Mouse (Mus musculus): ENCODE results near the gene Rab13. TPM values are rescaled to one million over a fixed set of nuclear protein-coding genes. Genes with fewer than 3 reads are reported as not detected.
"Not testable (repeated sequence)": the region's sequence is repeated elsewhere in the genome, so short reads cannot be mapped to it uniquely, and the experiment has no call there.

The Rab13 gene
- polyA plus RNA-seq, 1 experiment from 2014 or later, result 25.6 TPM

DNA sequence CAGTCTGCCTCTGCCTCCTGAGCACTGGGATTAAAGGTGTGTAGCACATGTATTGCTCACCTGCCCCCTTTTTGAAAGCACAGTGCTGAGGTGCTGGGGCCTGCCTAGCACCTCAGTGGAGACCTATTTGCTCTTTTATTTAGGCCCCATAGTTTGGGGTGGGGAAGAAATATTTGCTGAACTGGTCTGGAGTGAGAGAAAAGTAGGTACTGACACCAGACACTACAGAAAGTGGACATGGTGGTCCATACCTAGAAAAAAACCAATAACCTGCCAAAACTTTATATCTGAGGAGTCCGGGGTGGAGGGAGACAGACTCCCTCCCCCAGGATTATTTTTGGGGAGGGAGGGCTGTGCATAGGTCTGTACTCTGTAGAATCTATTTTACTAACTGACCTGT lies 39.7 kb downstream of the Rab13 start:
- not testable (repeated sequence) for H3K27me3 ChIP-seq; H3K27ac ChIP-seq; H3K9me3 ChIP-seq; H3K9ac ChIP-seq (replicated peaks); ATAC-seq
- 81% methylated on average over 1 of the region's 1 CpGs for WGBS
- Histone ChIP-seq H3K4me2 (replicated peaks) (peak overlapping the region; percentile 92), H3K36me3 (peaks cover 27% of the 10 kb centered on the region), H3K4me3 (replicated peaks) (peak overlapping the region; percentile 87; the same call in 1 of the 2 replicates), H3K4me1 (replicated peaks) (peaks cover 33% of the 10 kb centered on the region)

DNA sequence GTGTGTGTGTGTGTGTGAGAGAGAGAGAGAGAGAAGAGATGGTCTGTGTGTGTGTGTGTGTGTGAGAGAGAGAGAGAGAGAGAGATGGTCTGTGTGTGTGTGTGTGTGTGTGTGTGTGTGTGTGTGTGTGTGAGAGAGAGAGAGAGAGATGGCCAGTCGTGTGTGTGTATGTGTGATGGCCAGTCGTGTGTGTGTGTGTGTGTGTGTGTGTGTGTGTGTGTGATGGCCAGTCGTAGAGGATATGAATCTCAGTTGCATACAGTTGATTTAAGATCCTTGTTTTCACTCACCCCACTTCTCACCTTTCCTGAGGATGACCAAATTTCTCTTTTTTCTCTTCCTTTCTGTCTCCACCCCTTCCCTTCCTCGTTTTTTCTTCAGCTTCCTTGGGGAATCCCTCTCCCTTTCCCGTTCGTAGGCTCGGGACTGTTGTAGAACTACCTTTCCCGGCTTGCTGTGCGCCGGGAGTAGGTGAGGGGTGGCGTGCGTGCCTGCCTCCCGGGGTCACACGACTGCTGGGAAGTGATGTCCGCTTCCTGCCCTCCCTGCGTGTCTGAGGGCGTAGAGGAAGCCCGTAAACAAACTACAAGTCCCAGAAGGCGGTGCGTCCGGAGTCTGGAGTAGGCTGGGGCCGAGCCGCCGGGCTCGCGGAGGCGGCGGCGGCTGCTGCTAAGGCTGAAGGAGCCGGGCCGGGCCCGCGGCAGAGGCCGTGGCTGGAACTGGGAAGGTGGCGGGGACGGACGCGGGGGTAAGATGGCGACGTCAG lies 40.3 kb downstream of the Rab13 start, which contains the start of gene Crtc2:
Gene Crtc2 (plus strand): TSS at position 511 of the 766 bp plus-strand sequence.
- Histone ChIP-seq H3K4me1 (replicated peaks) (peaks cover 28% of the 10 kb centered on the region), H3K27me3 (no peaks in the 10 kb centered on the region), H3K9me3 (no peaks in the 10 kb centered on the region), H3K4me3 (replicated peaks) (peak within 1 kb of the TSS; percentile 87), H3K4me2 (replicated peaks) (peak within 1 kb of the TSS; percentile 92), H3K9ac (replicated peaks) (peak within 1 kb of the TSS; percentile 81), H3K36me3 (peaks cover 33% of the 10 kb centered on the region), H3K27ac (peak within 1 kb of the TSS; percentile 83)
- ATAC-seq, result peak; percentile 99
- 1% methylated on average over 40 of the region's 40 CpGs for WGBS

DNA sequence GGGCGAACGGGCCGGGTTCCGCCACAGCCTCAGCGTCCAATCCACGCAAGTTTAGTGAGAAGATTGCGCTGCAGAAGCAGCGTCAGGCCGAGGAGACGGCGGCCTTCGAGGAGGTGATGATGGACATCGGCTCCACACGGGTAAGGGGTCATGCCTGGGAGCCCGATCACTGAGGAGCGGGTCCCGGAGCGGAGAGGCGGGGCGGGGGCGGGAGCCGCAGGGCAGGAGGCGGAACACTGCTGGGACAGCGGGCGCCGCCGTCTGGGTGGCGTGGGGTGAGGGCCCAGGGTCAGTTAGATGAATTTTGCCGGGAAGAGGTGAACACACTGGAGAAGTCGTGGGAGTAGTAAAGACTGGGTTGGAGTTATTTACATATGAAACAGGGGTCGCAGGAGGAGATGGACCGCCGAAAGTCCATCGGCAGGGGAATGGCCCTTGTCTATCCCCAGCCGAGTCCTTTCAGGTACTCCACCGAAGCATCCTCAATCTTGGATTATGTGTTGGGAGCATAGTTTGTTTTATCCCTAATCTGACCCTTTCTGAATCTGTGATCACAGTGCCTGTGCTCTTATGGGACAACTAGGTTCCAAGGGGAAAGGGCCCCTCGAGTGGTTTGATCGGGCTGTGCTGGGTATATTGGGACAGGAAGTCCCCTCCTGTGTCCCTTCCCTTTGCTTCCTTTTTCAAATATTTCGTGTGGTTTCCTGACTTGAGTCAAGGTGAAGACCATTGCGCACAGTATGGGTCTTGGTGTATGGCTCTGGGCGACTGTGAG lies 41.1 kb downstream of the Rab13 start:
- peak; percentile 80 for ATAC-seq
- Histone ChIP-seq H3K4me2 (replicated peaks) (peak overlapping the region; percentile 92), H3K4me3 (replicated peaks) (peak overlapping the region; percentile 87), H3K9me3 (no peaks in the 10 kb centered on the region), H3K27ac (peak overlapping the region; percentile 83), H3K27me3 (no peaks in the 10 kb centered on the region), H3K36me3 (peaks cover 41% of the 10 kb centered on the region), H3K4me1 (replicated peaks) (peaks cover 21% of the 10 kb centered on the region), H3K9ac (replicated peaks) (peak overlapping the region; percentile 81)
- 2% methylated on average over 41 of the region's 41 CpGs for WGBS

DNA sequence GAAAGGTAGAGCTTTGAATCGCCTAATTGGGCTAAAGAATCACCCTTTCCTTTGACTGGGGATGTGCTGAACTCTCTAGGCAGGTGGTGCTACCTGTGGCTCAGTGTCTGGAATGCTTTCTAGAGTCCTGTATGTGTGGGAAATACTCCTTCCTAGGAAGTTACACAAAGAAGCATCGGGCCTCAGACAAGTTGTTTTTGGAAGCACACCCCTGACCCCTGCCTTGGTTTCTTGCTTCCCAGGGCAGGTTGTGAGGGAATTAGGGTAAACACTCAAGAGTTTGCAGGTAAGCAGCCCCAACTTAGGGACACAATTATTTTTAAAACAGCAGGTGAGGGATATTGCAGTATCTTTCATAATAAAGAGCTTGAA lies 41.7 kb downstream of the Rab13 start:
- Histone ChIP-seq H3K9ac (replicated peaks) (peak overlapping the region; percentile 81), H3K27me3 (no peaks in the 10 kb centered on the region), H3K36me3 (peaks cover 47% of the 10 kb centered on the region), H3K4me3 (replicated peaks) (peak overlapping the region; percentile 87), H3K9me3 (no peaks in the 10 kb centered on the region), H3K4me1 (replicated peaks) (peaks cover 20% of the 10 kb centered on the region), H3K27ac (no peak overlapping the region), H3K4me2 (replicated peaks) (peak overlapping the region; percentile 92)
- 28% methylated on average over 2 of the region's 2 CpGs for WGBS
- no peak for ATAC-seq

DNA sequence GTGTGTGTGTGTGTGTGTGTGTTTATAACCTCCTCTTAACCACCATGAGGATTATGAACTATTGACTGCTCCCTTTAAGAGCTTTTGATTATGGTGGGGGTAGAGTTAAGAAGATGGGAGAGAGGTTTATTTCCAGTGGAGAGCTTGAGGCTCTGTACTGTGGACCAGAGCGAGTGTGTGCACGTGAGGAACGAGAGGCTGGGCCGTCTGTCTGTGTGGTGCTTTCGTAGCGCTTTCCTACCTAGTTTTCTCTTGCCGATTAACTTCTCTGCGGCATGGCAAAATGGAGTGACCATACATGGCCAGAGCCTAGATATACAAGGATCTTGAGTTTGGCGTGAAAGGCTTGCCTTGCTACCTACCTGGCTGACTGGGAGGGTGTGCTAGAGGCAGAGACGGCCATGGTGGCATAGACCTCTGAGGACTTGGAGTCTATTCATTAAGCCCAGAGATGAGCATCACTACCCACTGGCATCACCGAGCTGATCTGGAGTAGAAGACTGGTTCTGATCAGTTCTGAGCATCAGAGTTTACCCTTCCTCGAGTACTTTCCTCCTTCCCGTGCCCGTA lies 42.4 kb downstream of the Rab13 start:
- Histone ChIP-seq H3K36me3 (peaks cover 49% of the 10 kb centered on the region), H3K4me2 (replicated peaks) (0 out of 2 replicates have a peak overlapping the region, but pooled peaks have one; percentile 92), H3K27me3 (no peaks in the 10 kb centered on the region), H3K27ac (no peak overlapping the region), H3K9ac (replicated peaks) (peak overlapping the region; percentile 81; the same call in 1 of the 2 replicates), H3K4me3 (replicated peaks) (peak overlapping the region; percentile 87; the same call in 1 of the 2 replicates), H3K9me3 (no peaks in the 10 kb centered on the region), H3K4me1 (replicated peaks) (peaks cover 20% of the 10 kb centered on the region)
- WGBS, result 91% methylated on average over 14 of the region's 14 CpGs
- no peak for ATAC-seq

DNA sequence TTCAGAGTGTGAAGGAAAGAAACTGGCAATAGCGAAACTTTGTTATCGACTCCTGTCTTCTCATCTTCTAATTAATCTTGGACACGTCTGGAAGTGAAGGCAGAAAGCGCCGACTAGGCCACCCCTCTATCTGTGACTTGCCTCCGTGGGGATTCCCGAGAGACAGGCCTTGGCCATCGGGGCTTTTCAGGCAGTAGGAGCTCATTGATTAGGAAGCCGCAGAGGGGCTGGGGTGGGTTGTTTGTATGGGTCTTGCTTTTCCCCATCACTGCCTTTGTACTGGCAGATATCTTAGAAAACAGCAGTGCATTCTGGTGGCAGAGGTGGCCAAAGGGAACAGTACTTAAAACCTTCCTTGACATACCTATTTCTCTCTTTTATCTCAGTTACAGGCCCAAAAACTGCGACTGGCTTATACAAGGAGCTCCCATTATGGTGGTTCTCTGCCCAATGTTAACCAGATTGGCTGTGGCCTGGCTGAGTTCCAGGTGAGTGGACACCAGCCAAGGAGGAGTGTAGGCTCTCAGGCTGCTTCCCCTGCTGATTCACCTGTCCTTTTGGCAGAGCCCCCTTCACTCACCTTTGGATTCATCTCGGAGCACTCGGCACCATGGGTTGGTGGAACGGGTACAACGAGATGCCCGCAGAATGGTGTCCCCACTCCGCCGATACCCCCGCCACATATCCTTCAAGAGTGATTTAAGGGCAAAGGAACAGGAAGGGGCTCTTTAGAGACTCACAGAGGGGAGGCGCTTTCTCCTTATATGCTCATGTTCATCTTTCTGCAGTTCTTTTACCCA lies 43.4 kb downstream of the Rab13 start:
- no peak for ATAC-seq
- Histone ChIP-seq H3K36me3 (peaks cover 50% of the 10 kb centered on the region), H3K9ac (replicated peaks) (no peak overlapping the region), H3K27me3 (no peaks in the 10 kb centered on the region), H3K9me3 (no peaks in the 10 kb centered on the region), H3K4me2 (replicated peaks) (no peak overlapping the region), H3K4me1 (replicated peaks) (peaks cover 20% of the 10 kb centered on the region), H3K4me3 (replicated peaks) (no peak overlapping the region), H3K27ac (no peak overlapping the region)
- 92% methylated on average over 19 of the region's 19 CpGs for WGBS

DNA sequence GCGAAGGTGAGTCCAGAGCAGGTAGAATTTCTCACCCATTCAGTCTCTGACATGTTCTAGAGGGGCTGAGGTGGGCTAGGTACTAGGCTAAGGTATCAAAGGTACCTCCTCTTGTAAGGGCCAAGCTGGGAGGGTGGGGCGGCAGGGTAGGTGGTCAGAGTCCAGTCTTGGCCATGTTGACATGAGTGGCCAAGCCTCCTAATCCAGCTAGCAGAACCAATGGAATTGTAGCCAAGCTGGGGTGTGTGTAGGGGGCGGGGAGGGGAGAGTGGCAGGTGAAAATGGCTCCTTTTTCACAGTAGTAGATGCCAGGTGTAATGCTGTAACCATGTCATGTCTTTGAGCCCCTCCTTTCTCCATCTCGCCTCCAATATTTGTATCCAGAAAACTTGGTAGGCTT lies 45.0 kb downstream of the Rab13 start:
- WGBS, result 96% methylated on average over 4 of the region's 4 CpGs
- H3K36me3 ChIP-seq, result peaks cover 66% of the 10 kb centered on the region
- ATAC-seq, result no peak
- H3K4me3 ChIP-seq (replicated peaks), result no peak overlapping the region
- no peak overlapping the region for H3K9ac ChIP-seq (replicated peaks)
- H3K27me3 ChIP-seq, result no peaks in the 10 kb centered on the region
- H3K9me3 ChIP-seq, result no peaks in the 10 kb centered on the region
- H3K27ac ChIP-seq, result no peak overlapping the region
- H3K4me1 ChIP-seq (replicated peaks), result peaks cover 20% of the 10 kb centered on the region
- H3K4me2 ChIP-seq (replicated peaks), result no peak overlapping the region

DNA sequence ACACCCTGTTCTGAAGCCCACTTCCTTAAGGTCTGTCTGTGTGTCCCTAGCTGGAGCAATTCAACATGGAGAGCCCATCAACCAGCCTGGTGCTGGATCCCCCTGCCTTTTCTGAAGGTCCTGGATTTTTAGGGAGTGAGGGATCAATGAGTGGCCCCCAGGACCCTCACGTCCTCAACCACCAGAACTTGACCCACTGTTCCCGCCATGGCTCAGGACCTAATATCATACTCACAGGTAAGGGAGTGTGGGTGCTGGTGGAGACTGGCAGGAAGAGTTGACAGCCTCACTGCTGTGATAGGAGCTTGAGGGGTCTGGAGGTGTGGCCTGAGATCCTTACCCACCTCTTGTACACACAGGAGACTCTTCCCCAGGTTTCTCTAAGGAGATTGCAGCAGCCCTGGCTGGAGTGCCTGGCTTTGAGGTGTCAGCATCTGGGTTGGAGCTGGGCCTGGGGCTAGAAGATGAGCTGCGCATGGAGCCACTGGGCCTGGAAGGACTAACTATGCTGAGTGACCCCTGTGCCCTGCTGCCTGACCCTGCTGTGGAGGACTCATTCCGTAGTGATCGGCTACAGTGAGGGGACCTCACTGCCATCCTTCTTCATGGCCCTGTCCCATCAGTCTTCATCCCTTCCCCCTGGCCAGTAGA lies 49.8 kb downstream of the Rab13 start:
- whole genome bisulfite sequencing, result 92% methylated on average over 5 of the region's 5 CpGs
- Histone ChIP-seq H3K4me1 (replicated peaks) (peaks cover 21% of the 10 kb centered on the region), H3K4me2 (replicated peaks) (no peak overlapping the region), H3K9me3 (no peaks in the 10 kb centered on the region), H3K27me3 (no peaks in the 10 kb centered on the region), H3K27ac (no peak overlapping the region), H3K9ac (replicated peaks) (no peak overlapping the region), H3K36me3 (peaks cover 58% of the 10 kb centered on the region), H3K4me3 (replicated peaks) (no peak overlapping the region)
- no peak for ATAC-seq

DNA sequence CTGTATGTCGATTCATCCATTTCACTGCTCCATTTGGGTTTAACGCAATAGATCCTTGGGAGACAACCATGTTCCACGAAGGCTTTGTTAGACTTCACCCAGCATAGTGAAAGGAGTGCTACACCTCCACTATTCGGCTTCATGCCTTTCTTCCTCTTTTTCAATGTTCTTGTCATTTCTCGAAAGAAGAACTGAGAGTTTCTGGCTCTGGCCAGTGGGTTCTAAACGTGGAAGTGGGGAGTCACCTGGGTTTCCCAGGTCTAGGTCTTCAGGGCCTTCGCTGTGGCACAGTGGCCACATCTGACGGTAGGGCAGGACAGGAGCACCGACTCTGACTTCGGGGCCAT lies 51.2 kb downstream of the Rab13 start:
- Histone ChIP-seq H3K4me2 (replicated peaks) (peak overlapping the region; percentile 89), H3K4me1 (replicated peaks) (peaks cover 21% of the 10 kb centered on the region), H3K36me3 (peaks cover 49% of the 10 kb centered on the region), H3K9me3 (no peaks in the 10 kb centered on the region), H3K27me3 (no peaks in the 10 kb centered on the region), H3K9ac (replicated peaks) (peak overlapping the region; percentile 90), H3K27ac (peak overlapping the region; percentile 96; the same call in 1 of the 2 replicates), H3K4me3 (replicated peaks) (peak overlapping the region; percentile 90)
- 38% methylated on average over 10 of the region's 10 CpGs for WGBS
- ATAC-seq, result no peak

DNA sequence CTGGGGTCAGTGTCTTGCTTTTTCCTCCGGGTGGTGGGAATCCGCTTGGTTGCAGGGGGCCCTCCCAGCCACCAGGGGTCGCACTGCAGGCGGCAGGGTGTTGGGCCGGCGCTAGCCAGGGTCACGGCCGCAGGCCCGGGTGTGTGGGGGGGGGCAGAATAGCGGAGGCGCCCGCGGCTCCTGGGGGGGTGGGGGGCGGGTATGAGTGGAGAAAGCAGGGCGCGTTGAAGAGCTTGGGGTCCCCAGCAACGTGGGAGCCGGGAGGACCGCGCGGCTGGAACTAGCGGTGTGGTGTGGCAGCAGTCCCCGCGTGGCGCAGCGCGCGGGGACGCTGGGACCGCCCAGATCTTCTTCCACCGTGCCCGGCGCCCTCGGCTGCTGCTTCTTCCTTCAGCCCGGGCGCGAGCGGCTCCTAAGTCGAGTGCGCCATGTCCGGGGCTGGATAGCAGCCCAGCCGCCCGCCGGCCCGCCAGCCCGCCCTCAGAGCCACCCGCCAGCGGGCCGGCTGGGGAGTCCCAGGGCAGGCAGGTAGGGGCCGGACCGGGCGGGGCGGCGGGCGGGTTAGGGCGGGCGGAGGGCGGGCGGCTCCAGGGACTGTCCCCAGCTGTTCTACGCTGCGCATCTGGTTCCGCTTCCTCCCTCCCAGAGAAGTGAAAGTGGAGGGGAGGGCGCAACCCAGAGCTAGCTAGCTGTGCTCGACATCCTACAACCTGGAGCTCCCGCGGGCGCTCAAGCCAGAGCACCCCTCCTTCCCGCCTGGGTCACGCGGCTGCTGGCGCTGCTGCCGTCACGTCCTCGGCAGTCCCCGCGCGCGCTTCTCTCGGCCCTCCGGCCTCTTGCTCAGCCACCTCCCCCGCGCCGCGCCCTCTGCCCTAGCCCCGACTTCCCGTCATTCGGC lies 51.8 kb downstream of the Rab13 start, which contains the start of gene Dennd4b:
Gene Dennd4b (plus strand): TSS at position 152 of the 898 bp plus-strand sequence.
- peak; percentile 88 for ATAC-seq
- no peaks in the 10 kb centered on the region for H3K27me3 ChIP-seq
- peak within 1 kb of the TSS; percentile 96 for H3K27ac ChIP-seq
- peaks cover 21% of the 10 kb centered on the region for H3K4me1 ChIP-seq (replicated peaks)
- peak within 1 kb of the TSS; percentile 90 for H3K4me3 ChIP-seq (replicated peaks)
- peak within 1 kb of the TSS; percentile 90 for H3K9ac ChIP-seq (replicated peaks)
- H3K9me3 ChIP-seq, result no peaks in the 10 kb centered on the region
- peaks cover 48% of the 10 kb centered on the region for H3K36me3 ChIP-seq
- peak within 1 kb of the TSS; percentile 89 for H3K4me2 ChIP-seq (replicated peaks)
- WGBS, result under 1% methylated on average over 78 of the region's 87 CpGs

All from midbrain, embryonic 13.5 days (tissue).